Mouse (Mus musculus): ENCODE data around the gene Col6a5.
A peak's percentile ranks its signal among the peaks of the same experiment; 100 is the strongest.

The Col6a5 gene

GRCm38 (mm10) chr9:105960533-105960932 lies at the start of gene Col6a5:
Gene Col6a5, minus strand, starts transcription at chr9:105960643.
- no peak for DNase-seq

- no peak for DNase-seq
Measured at GRCm38 (mm10) chr9:105997955-105998354, 37.5 kb upstream of the Col6a5 start.

GRCm38 (mm10) chr9:105992425-105992824 lies 32.0 kb upstream of the Col6a5 start:
- no peak for DNase-seq

GRCm38 (mm10) chr9:105990099-105990498 lies 29.7 kb upstream of the Col6a5 start:
- no peak for DNase-seq

GRCm38 (mm10) chr9:105989468-105989867 lies 29.0 kb upstream of the Col6a5 start:
- DNase-seq: no peak

- DNase-seq: peak; percentile 24
Measured at GRCm38 (mm10) chr9:105988096-105988495, 27.7 kb upstream of the Col6a5 start.

GRCm38 (mm10) chr9:105984931-105985519 lies 24.6 kb upstream of the Col6a5 start:
- peak; percentile 39 for DNase-seq

- no peak for DNase-seq
Measured at GRCm38 (mm10) chr9:105978479-105978878, 18.0 kb upstream of the Col6a5 start.

- no peak for DNase-seq
Measured at GRCm38 (mm10) chr9:105976871-105977270, 16.4 kb upstream of the Col6a5 start.

GRCm38 (mm10) chr9:105976314-105976713 lies 15.9 kb upstream of the Col6a5 start:
- DNase-seq: no peak

- DNase-seq: no peak
Measured at GRCm38 (mm10) chr9:105973736-105974135, 13.3 kb upstream of the Col6a5 start.

- no peak for DNase-seq
Measured at GRCm38 (mm10) chr9:105972031-105972430, 11.6 kb upstream of the Col6a5 start.

- no peak for DNase-seq
Measured at GRCm38 (mm10) chr9:105971351-105971894, 11.0 kb upstream of the Col6a5 start.

GRCm38 (mm10) chr9:105970901-105971300 lies 10.5 kb upstream of the Col6a5 start:
- DNase-seq: no peak

- DNase-seq: no peak
Measured at GRCm38 (mm10) chr9:105967976-105968375, 7.5 kb upstream of the Col6a5 start.

GRCm38 (mm10) chr9:105959116-105959515 lies 1.3 kb downstream of the Col6a5 start:
- DNase-seq: no peak

GRCm38 (mm10) chr9:105949755-105950154 lies 10.7 kb downstream of the Col6a5 start:
- DNase-seq: no peak

- no peak for DNase-seq
Measured at GRCm38 (mm10) chr9:105947577-105947976, 12.9 kb downstream of the Col6a5 start.

GRCm38 (mm10) chr9:105933816-105934215 lies 26.6 kb downstream of the Col6a5 start:
- DNase-seq: no peak

- no peak for DNase-seq
Measured at GRCm38 (mm10) chr9:105929287-105929686, 31.2 kb downstream of the Col6a5 start.

GRCm38 (mm10) chr9:105928406-105929071 lies 31.9 kb downstream of the Col6a5 start:
- DNase-seq: no peak

- no peak for DNase-seq
Measured at GRCm38 (mm10) chr9:105923659-105924058, 36.8 kb downstream of the Col6a5 start.

- DNase-seq: no peak
Measured at GRCm38 (mm10) chr9:105915186-105915585, 45.3 kb downstream of the Col6a5 start.

GRCm38 (mm10) chr9:105910166-105910565 lies 50.3 kb downstream of the Col6a5 start:
- DNase-seq: no peak
